Comparison of ENCODE assay signal across 18 mouse cellular contexts in genomic region chr7:123823976-123824375, GRCm38 (mm10).
DNase-seq lines count a peak whose midpoint lies in the region; ATAC-seq and TF ChIP-seq lines count a peak whose summit lies in the region.
"Had no signal": no experiment of that assay in that cellular context is flagged by ENCODE, and none has a peak within 500 bp of the region (broad histone marks: within the 10 kb centered on the region; RNA-seq: fewer than 3 reads in every experiment).

No protein-coding gene starts in this region.

- H3K9me3 ChIP-seq in kidney, postnatal 0 days (replicated peaks; ENCODE audit: low read length) = no peaks in the 10 kb centered on the region
- H3K9me3 ChIP-seq in kidney, embryonic 14.5 days (ENCODE audit: control insufficient read depth, low read length) = no peaks in the 10 kb centered on the region
- no peaks in the 10 kb centered on the region for H3K9me3 ChIP-seq in intestine, postnatal 0 days (ENCODE audit: control insufficient read depth)
- H3K9me3 ChIP-seq: heart, embryonic 15.5 days; hindbrain, embryonic 13.5 days; intestine, embryonic 15.5 days; stomach, embryonic 15.5 days had no signal

- no peak for ATAC-seq in kidney, postnatal 0 days (replicated peaks; ENCODE audit: low FRiP score, low read depth)
- ATAC-seq in kidney, embryonic 14.5 days (ENCODE audit: low FRiP score, low TSS enrichment) = no peak
- no peak for ATAC-seq in intestine, postnatal 0 days
- ATAC-seq: intestine, embryonic 15.5 days; liver, postnatal 0 days had no signal

- no peak overlapping the region for H3K9ac ChIP-seq in kidney, postnatal 0 days (ENCODE audit: low read depth, low read length)
- no peak overlapping the region for H3K9ac ChIP-seq in kidney, embryonic 14.5 days (ENCODE audit: low read depth, low read length)
- no peak overlapping the region for H3K9ac ChIP-seq in intestine, postnatal 0 days (ENCODE audit: low read depth, low read length)
- H3K9ac ChIP-seq: heart, embryonic 15.5 days; hindbrain, embryonic 13.5 days; intestine, embryonic 15.5 days; liver, postnatal 0 days; stomach, embryonic 15.5 days had no signal

- no peak overlapping the region for H3K4me2 ChIP-seq in kidney, postnatal 0 days (ENCODE audit: low read length)
- H3K4me2 ChIP-seq in kidney, embryonic 14.5 days (replicated peaks; ENCODE audit: low read depth, low read length) = no peak overlapping the region
- H3K4me2 ChIP-seq in intestine, postnatal 0 days (replicated peaks; ENCODE audit: low read depth) = no peak overlapping the region
- H3K4me2 ChIP-seq: heart, embryonic 15.5 days; hindbrain, embryonic 13.5 days; intestine, embryonic 15.5 days; stomach, embryonic 15.5 days had no signal

- DNase-seq in cerebellum, postnatal 10 days = peak; percentile 11 to 20
- no peak for DNase-seq in cerebellum, postnatal 36 days
- DNase-seq in kidney, postnatal 0 days (ENCODE audit: low spot score) = peak; percentile 12
- peak; percentile 1 for DNase-seq in retina, embryonic 14.5 days (ENCODE audit: low spot score)
- DNase-seq in retina, postnatal 1 day = no peak
- peak; percentile 7 for DNase-seq in right cerebral cortex, postnatal 25 days
- DNase-seq: adrenal gland, postnatal 14 days; cerebellum, adult 9-11 months; liver, postnatal 0 days; midbrain, embryonic 14.5 days; spleen, adult 18-20 months; thymus, postnatal 36 days had no signal

- no peak overlapping the region for H3K27ac ChIP-seq in kidney, postnatal 0 days
- H3K27ac ChIP-seq in kidney, embryonic 14.5 days (ENCODE audit: low read depth, low read length) = no peak overlapping the region
- H3K27ac ChIP-seq in intestine, postnatal 0 days (ENCODE audit: low read depth, low read length) = no peak overlapping the region
- H3K27ac ChIP-seq: heart, embryonic 15.5 days; hindbrain, embryonic 13.5 days; intestine, embryonic 15.5 days; stomach, embryonic 15.5 days had no signal

- H3K4me3 ChIP-seq in kidney, postnatal 0 days (replicated peaks; ENCODE audit: low read depth, low read length) = no peak overlapping the region
- no peak overlapping the region for H3K4me3 ChIP-seq in kidney, embryonic 14.5 days (ENCODE audit: low read length)
- no peak overlapping the region for H3K4me3 ChIP-seq in intestine, postnatal 0 days (ENCODE audit: low read depth, low read length)
- H3K4me3 ChIP-seq: heart, embryonic 15.5 days; hindbrain, embryonic 13.5 days; intestine, embryonic 15.5 days; stomach, embryonic 15.5 days had no signal

- WGBS in kidney, postnatal 0 days = 79% methylated on average over 4 of the region's 4 CpGs
- 80% methylated on average over 4 of the region's 4 CpGs for WGBS in kidney, embryonic 14.5 days
- 83% methylated on average over 4 of the region's 4 CpGs for WGBS in intestine, postnatal 0 days

- H3K4me1 ChIP-seq in kidney, postnatal 0 days (replicated peaks; ENCODE audit: insufficient read depth, low read length) = no peaks in the 10 kb centered on the region
- H3K4me1 ChIP-seq in kidney, embryonic 14.5 days (ENCODE audit: control insufficient read depth, insufficient read depth, low read length) = no peaks in the 10 kb centered on the region
- H3K4me1 ChIP-seq in intestine, postnatal 0 days (replicated peaks; ENCODE audit: control insufficient read depth, insufficient read depth, low read length) = no peaks in the 10 kb centered on the region
- H3K4me1 ChIP-seq: heart, embryonic 15.5 days; hindbrain, embryonic 13.5 days; intestine, embryonic 15.5 days; stomach, embryonic 15.5 days had no signal

- no peak for TF ChIP-seq CTCF in kidney, postnatal 0 days (IDR thresholded peaks at IDR 0.05; ENCODE audit: low read depth)
- no peak for TF ChIP-seq CTCF in intestine, postnatal 0 days (IDR thresholded peaks at IDR 0.05; ENCODE audit: low read depth)

- H3K27me3 ChIP-seq in kidney, postnatal 0 days (ENCODE audit: insufficient read depth, low read length) = no peaks in the 10 kb centered on the region
- no peaks in the 10 kb centered on the region for H3K27me3 ChIP-seq in kidney, embryonic 14.5 days (ENCODE audit: control insufficient read depth, insufficient read depth, low read length)
- no peaks in the 10 kb centered on the region for H3K27me3 ChIP-seq in intestine, postnatal 0 days (replicated peaks; ENCODE audit: control insufficient read depth, insufficient read depth, low read length)
- H3K27me3 ChIP-seq: heart, embryonic 15.5 days; hindbrain, embryonic 13.5 days; intestine, embryonic 15.5 days; stomach, embryonic 15.5 days had no signal

- no peaks in the 10 kb centered on the region for H3K36me3 ChIP-seq in kidney, postnatal 0 days (ENCODE audit: insufficient read depth, low read length)
- H3K36me3 ChIP-seq in kidney, embryonic 14.5 days (ENCODE audit: control insufficient read depth, insufficient read depth, low read length) = no peaks in the 10 kb centered on the region
- H3K36me3 ChIP-seq in intestine, postnatal 0 days (ENCODE audit: control insufficient read depth, insufficient read depth) = no peaks in the 10 kb centered on the region
- H3K36me3 ChIP-seq: heart, embryonic 15.5 days; hindbrain, embryonic 13.5 days; intestine, embryonic 15.5 days; stomach, embryonic 15.5 days had no signal

Comparison
In these comparisons a context has a peak if more than half of its experiments do, and no peak if none do; other contexts are left out.
1. DNase-seq: peak in cerebellum, postnatal 10 days (2 of 2), kidney, postnatal 0 days (single experiment), retina, embryonic 14.5 days (single experiment) and right cerebral cortex, postnatal 25 days (single experiment); none in cerebellum, postnatal 36 days (0 of 2) and retina, postnatal 1 day (single experiment).